Mouse (Mus musculus) myocyte (in vitro differentiated cells): Measurements from ENCODE around the gene Gpatch3.

Experiments
- E2F4 ChIP-seq: IDR thresholded peaks from one replicate; pipeline ENCODE4 v1.6.1; 2011; ENCODE audit warnings: mild to moderate bottlenecking, control low read depth, moderate library complexity; ENCODE audit not compliant: insufficient read depth
- MAX ChIP-seq: IDR thresholded peaks from one replicate; pipeline ENCODE4 v1.6.1; 2011; ENCODE audit warnings: low read depth, mild to moderate bottlenecking, control low read depth
- MYOG ChIP-seq, 3 experiments: IDR thresholded peaks; one replicate each; pipeline ENCODE4 v1.6.1; 2011; ENCODE audit warnings: control low read depth in 2 of 3, low read depth in 2 of 3, mild to moderate bottlenecking in 2 of 3; ENCODE audit not compliant: insufficient read length in 2 of 3, control insufficient read depth in 1 of 3, insufficient read depth in 1 of 3
- POLR2A ChIP-seq: IDR thresholded peaks from one replicate; pipeline ENCODE4 v1.6.1; 2011; ENCODE audit warnings: low read depth, mild to moderate bottlenecking, control low read depth, moderate library complexity; ENCODE audit not compliant: insufficient read length
- POLR2AphosphoS2 ChIP-seq: IDR thresholded peaks from one replicate; pipeline ENCODE4 v1.6.1; 2011; ENCODE audit warnings: low read depth, control low read depth; ENCODE audit not compliant: insufficient read length
- SRF ChIP-seq: IDR thresholded peaks from one replicate; pipeline ENCODE4 v1.6.1; 2011; ENCODE audit warnings: low read depth; ENCODE audit not compliant: control insufficient read depth, insufficient read length

- no peak for TF ChIP-seq SRF
- TF ChIP-seq POLR2A: peak; percentile 84
- peak; percentile 79 for TF ChIP-seq POLR2AphosphoS2
- TF ChIP-seq MAX: no peak
- TF ChIP-seq E2F4: no peak
- no peak for TF ChIP-seq MYOG (IDR thresholded peaks at IDR 0.05; ENCODE audit: control insufficient read depth in 1 of 3, insufficient read depth in 1 of 3, insufficient read length in 2 of 3, low read depth in 2 of 3)
Measured at GRCm38 (mm10) chr4:133574070-133574842, at the start of gene Gpatch3.
